Mouse (Mus musculus) cerebellum, postnatal 25 days (tissue): ENCODE measurements at regions not wholly inside any gene's neighbourhood (a gene's known extent, or its start where the extent isn't known, plus 50 kb on each side); places are given as distances from the start of the nearest gene placed in this dataset.

Experiments
- DNase-seq, 2 experiments: peaks; one replicate each; pipeline ENCODE4 v3.0.0; 2021; ENCODE audit warnings: mixed read lengths in 2 of 2

DNA sequence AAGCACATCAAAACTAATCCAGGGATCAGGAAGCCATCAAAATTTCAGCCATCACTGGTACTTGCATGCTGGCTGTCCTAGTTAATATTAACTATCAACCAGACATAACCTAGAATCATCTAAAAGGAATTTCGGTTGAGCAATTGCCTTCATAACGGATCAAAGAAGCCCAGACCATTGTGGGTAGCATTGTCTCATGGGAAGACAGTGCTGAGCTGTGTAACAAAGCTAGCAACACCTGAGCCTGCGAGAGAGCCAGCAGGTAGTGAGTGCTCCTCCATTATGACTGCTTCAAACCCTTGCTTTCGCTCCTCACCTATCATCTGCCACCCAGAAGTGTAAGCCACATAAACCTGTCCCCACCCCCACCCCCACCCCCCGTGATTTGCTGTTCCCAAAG is 169.6 kb upstream of the Fat1 start:
- DNase-seq: no peak

- no peak for DNase-seq
Observed at GRCm38 (mm10) chr8:44766111-44766873, 169.0 kb upstream of the Fat1 start.

DNA sequence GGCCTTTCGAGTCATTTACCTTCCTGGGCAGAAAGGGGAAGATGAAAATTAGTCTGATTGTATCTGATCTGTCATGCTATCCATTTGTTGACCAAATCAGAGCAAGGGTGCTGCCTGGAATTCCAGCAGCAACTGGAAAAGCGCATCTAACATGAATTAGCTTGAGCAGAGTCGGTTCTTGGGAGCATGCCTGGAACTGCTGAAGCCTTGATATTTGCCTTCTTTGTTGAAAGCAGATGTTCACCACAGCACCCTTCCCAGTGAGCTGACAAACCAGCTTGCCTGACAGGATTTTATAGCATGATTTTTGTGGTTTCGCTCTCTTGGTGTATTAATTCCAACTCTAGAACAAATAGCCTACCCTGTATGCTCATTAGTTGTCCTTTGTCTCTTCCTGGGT is 168.0 kb upstream of the Fat1 start:
- no peak for DNase-seq

DNA sequence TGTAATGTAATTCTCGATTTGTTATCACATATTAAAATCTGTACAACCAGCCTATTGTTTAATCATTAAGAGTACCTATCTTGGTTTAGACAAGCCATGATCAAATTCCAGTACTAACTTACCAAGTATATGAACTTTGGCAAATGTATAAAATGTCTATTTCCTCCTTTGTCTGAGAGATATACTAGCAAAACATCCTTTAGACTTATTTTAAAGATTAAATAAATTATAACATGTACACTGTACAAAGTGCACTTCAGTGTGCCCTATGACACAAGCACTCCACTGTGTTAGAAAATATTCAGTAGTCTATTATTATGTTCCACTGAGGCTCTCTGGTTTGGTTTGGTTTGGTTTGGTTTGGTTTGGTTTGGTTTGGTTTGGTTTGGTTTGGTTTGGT is 156.0 kb upstream of the Fat1 start:
- DNase-seq: no peak

DNA sequence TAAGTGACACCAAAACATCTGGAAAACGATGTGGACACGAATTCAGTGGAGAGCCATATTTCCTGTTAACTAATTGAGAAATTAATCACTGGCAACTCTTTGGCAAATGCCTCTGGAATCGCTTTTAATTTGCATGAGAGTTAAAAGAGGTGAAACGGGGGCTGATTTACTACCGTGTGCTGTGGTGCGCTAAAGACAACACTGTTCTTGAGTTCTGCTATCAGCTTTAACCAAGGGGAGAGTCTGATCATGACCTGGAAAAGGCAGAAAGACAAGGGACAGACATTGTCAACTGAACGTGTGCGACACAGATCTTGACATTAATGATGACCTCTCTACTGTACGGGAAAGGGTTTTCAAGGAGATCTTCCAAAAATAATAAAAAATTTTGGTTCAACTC is 152.8 kb upstream of the Fat1 start:
- no peak for DNase-seq

DNA sequence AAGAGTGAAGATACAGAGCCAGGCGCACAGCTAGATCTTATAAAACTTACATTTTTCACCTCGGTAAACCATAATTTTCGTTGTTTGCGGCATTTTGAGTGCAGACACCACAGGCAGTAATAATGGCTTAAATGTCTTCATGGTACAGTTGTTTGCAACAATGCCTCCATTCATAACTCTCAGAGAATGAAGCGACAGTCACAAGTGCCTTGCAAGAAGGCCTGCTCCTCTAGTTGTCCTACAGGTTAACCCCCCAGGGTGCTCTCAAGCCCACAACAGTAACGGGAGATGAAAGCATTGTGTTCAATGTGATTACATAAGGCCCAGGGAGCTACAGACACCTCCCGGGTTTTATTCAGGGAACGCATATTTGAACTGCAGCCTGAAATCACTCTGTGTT is 150.1 kb upstream of the Fat1 start:
- no peak for DNase-seq

GRCm38 (mm10) chr8:44786740-44787139 is 148.5 kb upstream of the Fat1 start:
- DNase-seq: no peak

DNA sequence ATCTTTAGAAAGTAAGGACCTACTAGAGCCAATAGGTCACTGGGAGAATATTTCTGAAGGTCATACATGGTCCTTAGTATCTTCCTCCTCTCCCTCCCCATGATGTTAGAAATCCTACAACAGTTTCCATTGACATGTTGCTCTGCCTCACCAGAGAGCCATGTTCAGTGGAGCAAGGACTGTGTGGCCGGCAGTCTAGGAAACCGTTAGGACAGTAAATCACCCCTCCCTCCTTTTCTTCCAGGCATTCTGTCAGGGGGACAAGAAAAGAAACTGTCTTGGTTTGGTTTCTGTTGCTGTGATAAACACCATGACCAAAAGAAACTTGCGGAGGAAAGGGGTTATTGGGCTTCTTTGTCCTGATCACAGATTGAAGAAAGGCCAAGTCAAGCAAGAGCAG is 147.0 kb upstream of the Fat1 start:
- no peak for DNase-seq

- DNase-seq: no peak
Observed at GRCm38 (mm10) chr8:44799513-44799912, 135.7 kb upstream of the Fat1 start.

GRCm38 (mm10) chr8:44800827-44801273 is 134.4 kb upstream of the Fat1 start:
- no peak for DNase-seq

- DNase-seq: no peak
Observed at GRCm38 (mm10) chr8:44801604-44802206, 133.5 kb upstream of the Fat1 start.

DNA sequence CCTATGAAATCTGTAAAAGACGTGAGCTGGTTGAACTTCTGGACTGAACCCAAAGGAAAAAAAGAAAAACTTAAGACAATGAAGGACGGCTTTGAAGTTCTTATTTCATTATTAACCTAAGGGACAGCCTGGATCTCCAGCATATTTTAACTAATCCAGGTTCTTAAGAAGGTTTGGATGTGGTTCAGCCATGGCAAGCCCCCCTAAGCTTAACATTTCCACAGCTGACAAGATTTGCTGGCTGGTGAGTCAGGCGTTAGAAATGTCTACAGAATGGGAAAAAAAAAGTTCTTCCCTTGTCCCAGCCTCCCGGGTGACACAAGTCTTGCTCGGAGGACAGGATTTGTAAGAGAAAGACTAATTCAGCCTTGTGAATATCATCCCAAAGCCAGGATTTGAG is 132.9 kb upstream of the Fat1 start:
- DNase-seq: no peak

GRCm38 (mm10) chr8:44804414-44805178 is 130.7 kb upstream of the Fat1 start:
- DNase-seq: no peak

DNA sequence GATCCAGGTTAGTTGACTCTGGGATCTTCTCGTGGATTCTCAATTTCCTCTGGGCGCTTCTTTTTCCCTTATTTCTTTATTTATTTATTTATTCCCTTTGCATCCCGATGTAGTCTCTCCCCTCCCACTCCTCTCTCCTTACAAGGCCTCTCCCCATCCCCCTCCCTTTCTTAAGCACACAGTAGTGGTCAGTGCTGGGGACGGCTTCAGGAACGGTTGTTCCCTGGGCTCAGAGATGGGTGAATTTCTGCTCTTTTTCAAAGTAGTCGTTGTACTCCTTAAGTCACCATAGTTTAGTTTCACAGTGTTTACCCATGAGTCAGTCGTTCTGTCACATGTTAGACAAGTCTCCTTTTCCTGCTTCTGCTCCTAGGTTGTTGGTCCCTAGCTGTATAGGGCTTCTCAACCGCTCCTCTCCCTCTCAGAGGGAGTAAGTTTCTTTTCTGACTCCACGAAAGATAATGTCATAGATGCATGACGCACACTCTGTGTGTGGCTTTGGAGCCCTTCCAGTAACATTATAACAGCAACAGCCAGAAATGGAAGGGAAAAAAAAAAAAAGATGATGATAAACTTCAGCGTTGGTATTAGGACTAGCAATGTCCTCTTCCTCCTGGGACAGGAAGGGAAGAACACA is 129.9 kb upstream of the Fat1 start:
- no peak for DNase-seq

GRCm38 (mm10) chr8:44812360-44812759 is 122.9 kb upstream of the Fat1 start:
- no peak for DNase-seq

DNA sequence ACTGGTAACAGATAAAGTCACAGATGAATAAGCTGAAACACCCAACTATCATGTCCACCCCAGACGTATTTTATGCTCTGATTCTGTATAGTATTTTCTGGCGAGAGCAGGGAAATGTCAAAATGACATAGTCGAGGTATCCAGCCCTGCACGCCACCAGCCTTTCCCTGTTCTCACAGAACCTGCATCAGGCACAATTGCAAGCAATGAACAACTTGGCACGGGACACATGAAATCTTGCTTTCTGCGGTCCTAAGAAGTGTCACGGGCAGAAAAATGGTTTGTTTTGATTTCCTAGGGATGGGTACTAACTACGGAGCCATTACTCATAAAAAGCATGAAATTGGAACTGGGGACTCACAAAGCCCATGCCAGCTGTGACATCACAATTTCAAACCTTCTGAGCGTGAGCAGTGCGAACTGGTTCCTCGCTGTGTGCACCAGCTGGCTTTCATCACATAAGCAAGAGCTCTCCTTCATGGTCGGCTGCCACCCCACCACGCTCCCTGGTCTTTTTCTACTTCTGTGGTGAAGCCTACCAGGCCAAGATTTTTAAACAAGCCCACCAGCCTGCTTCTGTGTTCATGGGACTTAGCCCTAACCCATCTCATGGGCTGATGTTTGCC is 117.6 kb upstream of the Fat1 start:
- peak; percentile 58 to 59 for DNase-seq

GRCm38 (mm10) chr8:44819270-44819669 is 116.0 kb upstream of the Fat1 start:
- no peak for DNase-seq

DNA sequence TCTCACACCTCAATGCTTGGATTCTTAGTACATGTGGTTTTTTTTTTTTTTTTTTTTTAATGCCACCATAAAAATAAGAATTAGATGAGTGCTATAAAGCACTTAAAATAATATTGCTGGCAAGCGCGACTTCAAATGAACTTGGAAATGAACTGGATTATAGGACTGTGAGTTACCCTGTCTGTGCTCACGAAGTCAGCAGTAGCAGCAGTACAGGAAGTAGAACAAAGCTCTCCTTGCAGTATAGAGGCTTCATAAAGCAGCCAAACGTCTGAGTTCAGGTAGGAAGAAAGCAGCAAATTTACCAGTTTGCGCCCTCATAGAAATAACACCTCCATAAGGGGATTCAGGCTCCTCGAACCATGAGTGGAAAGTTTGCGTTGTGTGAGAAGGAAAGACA is 115.6 kb upstream of the Fat1 start:
- no peak for DNase-seq

- DNase-seq: no peak
Observed at GRCm38 (mm10) chr8:44825183-44825757, 110.0 kb upstream of the Fat1 start.

GRCm38 (mm10) chr8:44826936-44827335 is 108.3 kb upstream of the Fat1 start:
- peak; percentile 40 to 63 for DNase-seq

- DNase-seq: no peak
Observed at GRCm38 (mm10) chr8:44828026-44828425, 107.2 kb upstream of the Fat1 start.

GRCm38 (mm10) chr8:44838431-44838830 is 96.8 kb upstream of the Fat1 start:
- DNase-seq: no peak
